Mouse (Mus musculus): ENCODE data around the gene Ak2. TPM values are rescaled to one million over a fixed set of nuclear protein-coding genes. Genes with fewer than 3 reads are reported as not detected.

Ak2 gene
- polyA plus RNA-seq, 1 experiment from 2014 or later: 93.6 TPM

DNA sequence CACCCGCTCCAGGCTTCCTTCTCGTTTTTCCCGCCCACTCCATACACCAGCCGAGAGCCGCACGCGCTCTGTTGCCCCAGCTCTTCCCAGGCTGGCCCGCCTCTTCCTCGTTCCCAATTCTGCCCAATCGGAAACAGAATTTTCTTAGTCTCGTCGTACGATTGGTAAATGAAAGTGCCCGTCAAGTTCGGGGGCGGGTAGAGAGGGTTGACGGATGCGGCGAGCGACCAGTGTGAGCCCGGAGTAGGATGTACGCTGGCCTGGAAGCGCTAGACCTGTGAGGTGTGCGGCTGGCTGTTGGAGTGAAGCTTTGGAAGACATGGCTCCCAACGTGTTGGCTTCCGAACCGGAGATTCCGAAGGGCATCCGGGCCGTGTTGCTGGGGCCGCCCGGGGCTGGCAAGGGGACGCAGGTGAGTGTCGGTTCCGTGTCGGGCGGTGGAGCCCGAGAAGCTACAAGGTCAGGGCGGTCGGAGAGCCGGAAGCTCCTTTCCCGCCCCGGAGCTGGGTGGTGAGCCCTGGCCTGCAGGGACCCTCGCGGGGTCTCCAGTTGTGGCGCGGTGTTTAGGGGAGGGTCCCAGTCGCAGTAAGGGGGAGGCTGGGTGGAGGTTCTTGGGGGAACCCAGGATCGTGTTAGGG is 1.4 kb downstream of the Ak2 start:
- ATAC-seq (peak; percentile 100), DNase-seq (ENCODE audit: low spot score) (peak; percentile 98)
- Histone ChIP-seq H3K36me3 (ENCODE audit: control insufficient read depth, insufficient read depth, low read length) (peaks cover 5% of the 10 kb centered on the region; the same call in 1 of the 2 replicates), H3K4me3 (ENCODE audit: low read depth, low read length) (peak overlapping the region; percentile 83), H3K27me3 (replicated peaks; ENCODE audit: control insufficient read depth, insufficient read depth, low read length) (no peaks in the 10 kb centered on the region), H3K9ac (ENCODE audit: low read length) (peak overlapping the region; percentile 76), H3K4me1 (ENCODE audit: control insufficient read depth, insufficient read depth, low read length) (peaks cover 11% of the 10 kb centered on the region), H3K4me2 (ENCODE audit: low read length) (peak overlapping the region; percentile 66), H3K9me3 (replicated peaks; ENCODE audit: control insufficient read depth, low read length) (no peaks in the 10 kb centered on the region), H3K27ac (ENCODE audit: low read depth, low read length) (peak overlapping the region; percentile 28; the same call in 1 of the 2 replicates)
- under 1% methylated on average over 49 of the region's 49 CpGs for WGBS

DNA sequence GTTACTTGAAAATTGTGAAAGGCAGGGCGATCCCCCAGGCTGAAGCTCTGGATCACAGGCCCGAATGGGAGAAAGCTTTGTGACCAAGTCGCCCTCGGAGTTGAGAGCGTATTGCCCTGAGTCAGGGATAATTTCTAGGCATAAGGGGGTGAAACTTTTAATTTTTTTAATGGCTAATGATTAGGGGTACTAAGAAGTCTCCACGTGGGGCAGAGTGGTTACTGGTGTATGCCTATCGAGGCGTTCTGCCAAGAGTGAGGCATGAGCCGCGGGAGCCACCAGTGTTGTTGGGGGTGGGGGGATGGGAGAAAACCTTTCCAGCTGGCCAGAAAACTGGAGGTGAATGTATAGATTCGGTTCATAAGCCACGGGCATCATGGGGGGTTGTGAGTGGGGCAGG is 1.9 kb downstream of the Ak2 start:
- ATAC-seq (no peak), DNase-seq (ENCODE audit: low spot score) (peak; percentile 67)
- Histone ChIP-seq H3K27ac (ENCODE audit: low read depth, low read length) (no peak overlapping the region), H3K4me1 (ENCODE audit: control insufficient read depth, insufficient read depth, low read length) (peaks cover 11% of the 10 kb centered on the region), H3K9me3 (replicated peaks; ENCODE audit: control insufficient read depth, low read length) (no peaks in the 10 kb centered on the region), H3K4me2 (ENCODE audit: low read length) (peak overlapping the region; percentile 66), H3K4me3 (ENCODE audit: low read depth, low read length) (peak overlapping the region; percentile 83), H3K27me3 (replicated peaks; ENCODE audit: control insufficient read depth, insufficient read depth, low read length) (no peaks in the 10 kb centered on the region), H3K36me3 (ENCODE audit: control insufficient read depth, insufficient read depth, low read length) (peaks cover 5% of the 10 kb centered on the region; the same call in 1 of the 2 replicates), H3K9ac (ENCODE audit: low read length) (peak overlapping the region; percentile 76)
- WGBS: 2% methylated on average over 12 of the region's 12 CpGs

DNA sequence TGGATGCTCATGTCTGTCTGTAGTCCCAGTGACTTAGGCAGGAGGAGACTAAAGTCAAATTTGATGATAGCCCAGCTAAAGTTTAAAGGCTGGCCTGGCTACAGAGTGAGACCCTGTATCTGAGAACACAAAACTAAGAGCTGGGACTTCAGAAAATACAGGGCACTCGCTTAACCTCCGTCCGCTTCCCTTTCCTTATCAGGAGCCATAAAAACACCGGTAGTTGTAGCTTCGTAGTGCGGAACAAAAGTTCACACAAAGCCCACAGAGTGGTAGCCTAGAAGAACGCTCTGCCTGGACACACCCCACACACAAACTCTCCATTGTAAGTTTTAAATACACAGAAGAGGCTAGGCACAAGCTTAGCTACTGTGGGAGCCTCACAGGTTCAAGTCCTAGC is 3.5 kb downstream of the Ak2 start:
- Histone ChIP-seq H3K27me3 (replicated peaks; ENCODE audit: control insufficient read depth, insufficient read depth, low read length) (no peaks in the 10 kb centered on the region), H3K4me2 (ENCODE audit: low read length) (no peak overlapping the region; the same call in 1 of the 2 replicates), H3K27ac (ENCODE audit: low read depth, low read length) (no peak overlapping the region), H3K9ac (ENCODE audit: low read length) (no peak overlapping the region), H3K4me1 (ENCODE audit: control insufficient read depth, insufficient read depth, low read length) (peaks cover 11% of the 10 kb centered on the region), H3K36me3 (ENCODE audit: control insufficient read depth, insufficient read depth, low read length) (peaks cover 18% of the 10 kb centered on the region), H3K9me3 (replicated peaks; ENCODE audit: control insufficient read depth, low read length) (no peaks in the 10 kb centered on the region), H3K4me3 (ENCODE audit: low read depth, low read length) (no peak overlapping the region)
- WGBS: 90% methylated on average over 7 of the region's 7 CpGs
- ATAC-seq (no peak), DNase-seq (ENCODE audit: low spot score) (no peak)

DNA sequence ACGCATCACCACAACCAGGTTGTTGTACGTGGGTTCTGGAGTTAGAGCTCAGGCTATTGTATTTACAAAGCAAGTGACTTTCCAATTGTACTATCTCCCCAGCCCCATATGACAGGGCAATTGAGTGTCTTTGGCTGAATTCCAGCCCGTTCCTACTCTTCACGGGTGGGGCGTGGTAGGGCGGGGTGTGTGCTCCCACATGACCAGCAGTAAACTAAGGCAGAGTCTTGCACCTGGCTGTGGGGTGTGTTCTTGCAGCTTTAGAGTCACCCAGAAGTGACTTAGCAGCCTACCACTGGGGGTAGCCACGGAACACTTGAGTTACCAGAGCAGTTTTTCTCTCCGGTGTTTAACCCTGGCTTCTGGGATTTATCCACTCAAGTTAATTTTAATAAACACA is 5.5 kb downstream of the Ak2 start:
- H3K9ac ChIP-seq (ENCODE audit: low read length): no peak overlapping the region
- H3K27me3 ChIP-seq (replicated peaks; ENCODE audit: control insufficient read depth, insufficient read depth, low read length): no peaks in the 10 kb centered on the region
- H3K4me1 ChIP-seq (ENCODE audit: control insufficient read depth, insufficient read depth, low read length): peaks cover 11% of the 10 kb centered on the region
- ATAC-seq (no peak), DNase-seq (ENCODE audit: low spot score) (no peak)
- H3K27ac ChIP-seq (ENCODE audit: low read depth, low read length): no peak overlapping the region
- H3K4me2 ChIP-seq (ENCODE audit: low read length): no peak overlapping the region
- no peak overlapping the region for H3K4me3 ChIP-seq (ENCODE audit: low read depth, low read length)
- 76% methylated on average over 8 of the region's 8 CpGs for WGBS
- peaks cover 38% of the 10 kb centered on the region for H3K36me3 ChIP-seq (ENCODE audit: control insufficient read depth, insufficient read depth, low read length)
- no peaks in the 10 kb centered on the region for H3K9me3 ChIP-seq (replicated peaks; ENCODE audit: control insufficient read depth, low read length)

DNA sequence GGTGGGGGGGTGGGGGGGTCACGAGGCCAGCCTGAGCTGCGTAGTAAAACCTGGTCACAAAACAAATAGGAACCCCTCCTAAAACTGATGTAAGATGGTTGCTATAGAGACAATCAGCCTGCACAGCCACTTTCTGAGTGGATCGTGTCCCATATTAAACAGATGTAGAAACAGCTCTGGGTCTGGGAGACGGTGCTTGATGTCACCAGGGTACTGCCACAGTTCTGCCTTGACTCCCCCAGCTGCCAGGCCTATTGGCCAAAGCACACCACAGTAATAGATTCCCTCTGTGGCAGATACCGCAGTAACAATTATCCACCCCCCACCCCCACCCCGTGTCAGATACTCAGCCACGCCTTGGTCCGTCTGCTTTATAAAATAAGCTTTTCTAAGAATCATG is 6.6 kb downstream of the Ak2 start:
- DNase-seq (ENCODE audit: low spot score) (no peak), ATAC-seq (no peak)
- Histone ChIP-seq H3K27ac (ENCODE audit: low read depth, low read length) (no peak overlapping the region), H3K36me3 (ENCODE audit: control insufficient read depth, insufficient read depth, low read length) (peaks cover 48% of the 10 kb centered on the region), H3K27me3 (replicated peaks; ENCODE audit: control insufficient read depth, insufficient read depth, low read length) (no peaks in the 10 kb centered on the region), H3K9me3 (replicated peaks; ENCODE audit: control insufficient read depth, low read length) (no peaks in the 10 kb centered on the region), H3K9ac (ENCODE audit: low read length) (no peak overlapping the region), H3K4me2 (ENCODE audit: low read length) (no peak overlapping the region), H3K4me3 (ENCODE audit: low read depth, low read length) (no peak overlapping the region), H3K4me1 (ENCODE audit: control insufficient read depth, insufficient read depth, low read length) (peaks cover 11% of the 10 kb centered on the region)
- WGBS: 86% methylated on average over 8 of the region's 8 CpGs

DNA sequence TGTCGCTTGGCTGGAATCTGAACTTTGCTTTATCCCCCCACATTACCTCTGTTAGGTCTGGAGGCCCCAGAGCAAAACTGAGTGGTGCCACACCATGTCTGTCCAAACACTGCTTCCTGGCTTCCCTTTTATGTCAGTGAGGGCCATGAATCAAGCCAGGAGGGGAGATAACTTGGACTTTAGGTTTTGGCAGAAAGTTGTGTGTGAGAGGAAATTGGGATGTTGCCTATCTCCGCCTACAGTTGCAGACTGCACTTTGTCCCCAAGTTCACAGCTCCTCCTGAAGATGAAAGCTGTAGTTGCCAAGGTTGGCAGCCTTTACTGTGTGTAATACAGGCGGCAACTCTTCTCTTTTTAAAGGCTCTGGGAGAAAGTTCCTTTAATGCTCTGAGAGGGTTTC is 9.0 kb downstream of the Ak2 start:
- H3K4me3 ChIP-seq (ENCODE audit: low read depth, low read length): no peak overlapping the region
- H3K27me3 ChIP-seq (replicated peaks; ENCODE audit: control insufficient read depth, insufficient read depth, low read length): no peaks in the 10 kb centered on the region
- WGBS: 95% methylated on average over 3 of the region's 3 CpGs
- no peak overlapping the region for H3K9ac ChIP-seq (ENCODE audit: low read length)
- no peak overlapping the region for H3K4me2 ChIP-seq (ENCODE audit: low read length)
- no peaks in the 10 kb centered on the region for H3K9me3 ChIP-seq (replicated peaks; ENCODE audit: control insufficient read depth, low read length)
- H3K4me1 ChIP-seq (ENCODE audit: control insufficient read depth, insufficient read depth, low read length): no peaks in the 10 kb centered on the region
- no peak overlapping the region for H3K27ac ChIP-seq (ENCODE audit: low read depth, low read length)
- ATAC-seq: no peak
- no peak for DNase-seq (ENCODE audit: low spot score)
- peaks cover 61% of the 10 kb centered on the region for H3K36me3 ChIP-seq (ENCODE audit: control insufficient read depth, insufficient read depth, low read length)

DNA sequence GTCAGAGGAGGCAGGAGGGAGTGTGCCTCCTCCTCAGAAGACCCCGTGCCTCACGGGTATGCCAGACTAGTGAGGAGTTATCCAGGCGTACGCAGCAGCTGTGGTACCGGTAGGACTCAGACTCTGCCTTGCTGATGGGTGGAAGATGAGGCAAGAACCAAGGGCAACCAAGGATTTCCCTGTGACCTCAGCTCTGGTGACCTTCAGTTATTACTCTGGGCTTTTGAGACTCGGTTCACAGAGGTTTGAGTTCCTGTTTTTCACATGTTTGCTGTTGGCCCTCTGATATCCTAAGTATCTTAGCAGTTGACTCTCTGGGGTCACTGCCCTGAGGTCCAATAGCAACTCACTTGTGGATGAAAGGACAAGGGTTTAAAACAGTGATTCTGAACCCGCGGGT is 12.0 kb downstream of the Ak2 start:
- ATAC-seq: no peak
- 81% methylated on average over 8 of the region's 8 CpGs for WGBS
- Histone ChIP-seq H3K36me3 (ENCODE audit: control insufficient read depth, insufficient read depth, low read length) (peaks cover 82% of the 10 kb centered on the region), H3K4me3 (ENCODE audit: low read depth, low read length) (no peak overlapping the region), H3K4me2 (ENCODE audit: low read length) (no peak overlapping the region), H3K9me3 (replicated peaks; ENCODE audit: control insufficient read depth, low read length) (no peaks in the 10 kb centered on the region), H3K27ac (ENCODE audit: low read depth, low read length) (no peak overlapping the region), H3K4me1 (ENCODE audit: control insufficient read depth, insufficient read depth, low read length) (no peaks in the 10 kb centered on the region), H3K9ac (ENCODE audit: low read length) (no peak overlapping the region), H3K27me3 (replicated peaks; ENCODE audit: control insufficient read depth, insufficient read depth, low read length) (no peaks in the 10 kb centered on the region)
- no peak for DNase-seq (ENCODE audit: low spot score)

DNA sequence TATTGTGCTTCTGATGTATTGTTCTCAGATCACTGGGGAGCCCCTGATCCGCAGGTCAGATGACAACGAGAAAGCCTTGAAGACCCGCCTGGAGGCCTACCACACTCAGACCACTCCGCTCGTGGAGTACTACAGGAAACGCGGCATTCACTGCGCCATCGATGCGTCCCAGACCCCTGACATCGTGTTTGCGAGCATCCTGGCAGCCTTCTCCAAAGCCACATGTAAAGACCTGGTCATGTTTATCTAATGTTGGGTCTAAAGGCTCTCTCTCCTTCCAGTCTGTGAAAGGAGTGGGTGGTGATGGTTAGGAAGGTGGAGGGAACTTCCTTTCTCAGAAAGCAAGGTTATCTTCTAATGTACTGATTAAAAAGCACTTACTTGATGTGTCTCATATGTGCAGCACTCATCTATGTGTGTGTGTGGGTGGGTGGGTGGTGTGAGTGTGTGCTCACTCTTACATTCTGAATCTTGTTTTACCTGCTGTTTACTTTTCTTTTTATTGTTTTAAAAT is 16.3 kb downstream of the Ak2 start:
- Histone ChIP-seq H3K4me1 (ENCODE audit: control insufficient read depth, insufficient read depth, low read length) (no peaks in the 10 kb centered on the region), H3K27me3 (replicated peaks; ENCODE audit: control insufficient read depth, insufficient read depth, low read length) (no peaks in the 10 kb centered on the region), H3K9ac (ENCODE audit: low read length) (no peak overlapping the region), H3K4me3 (ENCODE audit: low read depth, low read length) (no peak overlapping the region), H3K9me3 (replicated peaks; ENCODE audit: control insufficient read depth, low read length) (no peaks in the 10 kb centered on the region), H3K27ac (ENCODE audit: low read depth, low read length) (no peak overlapping the region), H3K36me3 (ENCODE audit: control insufficient read depth, insufficient read depth, low read length) (peaks cover 55% of the 10 kb centered on the region), H3K4me2 (ENCODE audit: low read length) (no peak overlapping the region)
- no peak for ATAC-seq
- WGBS: 78% methylated on average over 12 of the region's 12 CpGs
- DNase-seq (ENCODE audit: low spot score): no peak

DNA sequence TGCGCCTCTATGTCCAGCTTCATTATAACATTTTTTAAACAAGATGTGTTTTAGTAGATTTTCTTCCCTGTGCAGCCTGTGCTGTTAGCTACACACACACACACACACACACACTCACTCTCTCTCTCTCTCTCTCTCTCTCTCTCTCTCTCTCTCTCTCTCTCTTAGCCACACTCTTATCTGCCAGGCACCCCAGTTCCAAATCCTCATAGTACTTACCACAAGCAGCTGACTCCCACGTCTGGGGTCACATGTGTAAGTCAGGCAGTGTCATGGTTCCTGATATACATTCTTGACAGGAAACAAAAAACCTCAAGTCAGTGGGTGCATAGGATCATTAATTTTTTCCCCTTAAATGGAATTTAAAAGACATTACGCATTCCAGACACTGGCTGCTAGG is 16.9 kb downstream of the Ak2 start:
- peaks cover 50% of the 10 kb centered on the region for H3K36me3 ChIP-seq (ENCODE audit: control insufficient read depth, insufficient read depth, low read length)
- H3K4me1 ChIP-seq (ENCODE audit: control insufficient read depth, insufficient read depth, low read length): no peaks in the 10 kb centered on the region
- DNase-seq (ENCODE audit: low spot score): no peak
- H3K9ac ChIP-seq (ENCODE audit: low read length): no peak overlapping the region
- H3K27ac ChIP-seq (ENCODE audit: low read depth, low read length): no peak overlapping the region
- no peak overlapping the region for H3K4me3 ChIP-seq (ENCODE audit: low read depth, low read length)
- no peaks in the 10 kb centered on the region for H3K27me3 ChIP-seq (replicated peaks; ENCODE audit: control insufficient read depth, insufficient read depth, low read length)
- no peak for ATAC-seq
- no peaks in the 10 kb centered on the region for H3K9me3 ChIP-seq (replicated peaks; ENCODE audit: control insufficient read depth, low read length)
- 89% methylated on average over 3 of the region's 3 CpGs for WGBS
- no peak overlapping the region for H3K4me2 ChIP-seq (ENCODE audit: low read length)
